Mouse (Mus musculus) heart, embryonic 13.5 days (tissue): ENCODE results near the gene Lst1. TPM values are rescaled to one million over a fixed set of nuclear protein-coding genes. Genes with fewer than 3 reads are reported as not detected.
A peak's percentile ranks its signal among the peaks of the same experiment; 100 is the strongest.

ENCODE experiments used
- ATAC-seq: fragments of 200-750 bp; cut with Nextera tagmentation; 2 replicates; pipeline ENCODE4 v1.8.0; 2017; ENCODE audit warnings: moderate TSS enrichment; ENCODE audit not compliant: insufficient number of reproducible peaks, low FRiP score, low TSS enrichment; ENCODE audit errors: extremely low read depth
- H3K27ac ChIP-seq: fragments of 300-500 bp; sonication (generic); replicated peaks from 2 replicates; pipeline ENCODE4 v1.5.1; 2015; ENCODE audit warnings: moderate library complexity, mild to moderate bottlenecking, inconsistent platforms
- H3K27me3 ChIP-seq: fragments of 300-500 bp; sonication (generic); replicated peaks from 2 replicates; pipeline ENCODE4 v1.6.1; 2015; ENCODE audit warnings: mild to moderate bottlenecking, inconsistent platforms
- H3K36me3 ChIP-seq: fragments of 300-500 bp; sonication (generic); 2 replicates; pipeline ENCODE4 v1.6.1; 2015; ENCODE audit warnings: mild to moderate bottlenecking, inconsistent platforms
- H3K4me1 ChIP-seq: fragments of 300-500 bp; sonication (generic); 2 replicates; pipeline ENCODE4 v1.6.1; 2015; ENCODE audit warnings: inconsistent platforms
- H3K4me2 ChIP-seq: fragments of 300-500 bp; sonication (generic); 2 replicates; pipeline ENCODE4 v1.6.1; 2015; ENCODE audit warnings: inconsistent platforms, mild to moderate bottlenecking, moderate library complexity
- H3K4me3 ChIP-seq: fragments of 300-500 bp; sonication (generic); 2 replicates; pipeline ENCODE4 v1.5.1; 2015; ENCODE audit warnings: moderate library complexity, mild to moderate bottlenecking, inconsistent platforms
- H3K9ac ChIP-seq: fragments of 300-500 bp; sonication (generic); 2 replicates; pipeline ENCODE4 v1.6.1; 2015; ENCODE audit warnings: inconsistent platforms, mild to moderate bottlenecking, moderate library complexity
- H3K9me3 ChIP-seq: fragments of 300-500 bp; sonication (generic); 2 replicates; pipeline ENCODE4 v1.6.1; 2016; ENCODE audit warnings: inconsistent platforms
- WGBS: fragments of 180-500 bp; shearing (Covaris S2); methylation state at CpG from one replicate; pipeline ENCODE4 v1.1.7; 2015; ENCODE audit warnings: mixed read lengths; 5-methylcytosine and 5-hydroxymethylcytosine counted together
- polyA plus RNA-seq: library from polyadenylated mRNA; unstranded; fragments of >200 nt; fragmentation: Nextera tagmentation; extraction: Ambion mirVana; gene quantifications from 2 replicates; pipeline ENCODE4 v1.2.1, GENCODE M21; 2015

The Lst1 gene
- polyA plus RNA-seq, 1 experiment from 2014 or later = 9.9 TPM

DNA sequence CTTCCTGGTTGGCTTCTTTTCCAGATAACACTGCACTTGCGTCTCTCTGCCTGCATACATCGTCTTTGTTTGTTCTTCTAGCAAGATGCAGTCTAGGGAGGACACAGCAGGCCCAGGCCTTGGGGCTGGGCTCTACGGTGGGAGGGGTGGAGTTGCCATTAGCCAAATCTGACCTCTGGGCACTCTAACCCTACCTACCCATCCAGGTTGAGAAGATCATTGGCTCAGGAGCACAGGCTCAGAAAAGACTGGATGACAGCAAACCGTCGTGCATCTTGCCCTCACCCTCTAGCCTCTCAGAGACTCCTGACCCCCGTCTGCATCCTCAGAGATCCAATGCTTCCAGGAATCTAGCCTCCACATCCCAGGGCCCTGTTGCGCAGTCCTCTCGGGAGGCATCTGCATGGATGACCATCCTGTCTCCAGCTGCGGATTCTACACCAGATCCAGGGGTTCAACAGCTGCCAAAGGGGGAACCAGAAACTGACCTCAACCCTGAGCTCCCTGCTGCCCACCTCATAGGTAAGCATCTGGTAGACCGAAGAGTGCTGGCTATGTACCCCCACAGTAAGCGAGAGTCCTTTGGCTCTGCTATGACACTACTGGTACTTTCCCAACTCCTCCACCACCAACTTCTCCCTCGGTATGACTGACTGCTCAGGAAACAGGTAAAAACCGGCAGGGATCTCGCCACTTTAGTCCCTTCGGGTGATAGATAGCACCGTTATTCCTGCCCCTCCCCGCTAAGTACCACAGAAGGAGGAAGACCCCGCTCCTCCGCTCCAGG, 6.8 kb upstream of the Lst1 start:
- 32% methylated on average over 19 of the region's 19 CpGs for WGBS
- peak overlapping the region; percentile 52 for H3K4me3 ChIP-seq
- peak overlapping the region; percentile 81 for H3K4me2 ChIP-seq
- H3K36me3 ChIP-seq = no peaks in the 10 kb centered on the region
- H3K9me3 ChIP-seq = no peaks in the 10 kb centered on the region
- no peak overlapping the region for H3K27ac ChIP-seq
- peak overlapping the region; percentile 78 for H3K9ac ChIP-seq
- H3K4me1 ChIP-seq = peaks cover 24% of the 10 kb centered on the region
- peaks cover 70% of the 10 kb centered on the region for H3K27me3 ChIP-seq
- ATAC-seq = no peak

DNA sequence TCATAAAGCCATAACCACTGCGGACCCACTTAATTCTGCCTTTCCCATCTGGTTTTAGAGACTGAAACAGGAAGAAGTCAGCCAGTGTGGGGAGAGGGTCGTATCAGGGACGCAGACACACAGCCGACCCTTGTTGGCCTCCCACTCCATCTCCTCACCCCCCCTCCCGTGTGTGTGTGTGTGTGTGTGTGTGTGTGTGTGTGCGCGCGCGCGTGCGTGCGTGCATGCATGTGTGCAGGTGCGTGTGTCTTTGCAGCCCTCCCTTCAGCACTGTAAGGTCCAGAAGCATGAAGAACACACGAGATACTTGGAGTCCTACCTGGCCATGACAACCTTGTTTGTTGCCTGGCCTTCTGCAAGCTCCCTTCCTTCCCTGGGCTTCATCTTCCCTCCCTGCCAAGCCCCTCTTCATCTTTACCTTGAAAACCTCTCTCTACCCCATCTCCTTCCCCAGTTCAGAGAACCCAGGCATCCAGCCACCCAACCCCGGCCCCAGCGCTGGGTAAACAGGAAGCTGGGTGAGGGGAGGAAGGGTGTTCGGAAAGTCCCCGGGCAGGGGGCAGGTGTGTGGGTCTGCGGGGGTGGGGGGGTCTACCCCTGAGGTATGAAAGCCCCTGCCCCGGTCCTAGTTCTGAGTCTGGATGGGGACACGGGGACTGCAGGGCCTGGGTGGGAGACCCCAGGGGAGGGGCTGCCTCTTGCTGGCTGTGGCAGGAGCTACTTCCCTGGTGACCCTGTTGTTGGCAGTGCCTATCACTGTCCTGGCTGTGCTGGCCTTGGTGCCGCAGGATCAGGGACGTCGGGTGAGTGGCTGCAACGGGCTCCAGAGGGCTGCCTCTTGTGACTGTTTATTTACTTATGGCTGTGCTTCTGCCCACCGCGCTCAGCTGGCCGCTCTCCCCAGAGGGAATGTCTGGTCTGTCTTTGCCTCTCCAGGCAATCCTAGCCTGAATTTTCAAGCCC, 5.9 kb upstream of the Lst1 start, which contains the start of gene Ltb:
Gene Ltb (plus strand): TSS at position 559 of the 963 bp plus-strand sequence.
- Histone ChIP-seq H3K4me1 (peaks cover 24% of the 10 kb centered on the region), H3K4me3 (peak within 1 kb of the TSS; percentile 52), H3K27me3 (peaks cover 61% of the 10 kb centered on the region), H3K36me3 (no peaks in the 10 kb centered on the region), H3K9me3 (no peaks in the 10 kb centered on the region), H3K27ac (no peak within 1 kb of the TSS), H3K9ac (peak within 1 kb of the TSS; percentile 78; the same call in 1 of the 2 replicates), H3K4me2 (peak within 1 kb of the TSS; percentile 81)
- WGBS = 49% methylated on average over 27 of the region's 28 CpGs
- ATAC-seq = no peak

DNA sequence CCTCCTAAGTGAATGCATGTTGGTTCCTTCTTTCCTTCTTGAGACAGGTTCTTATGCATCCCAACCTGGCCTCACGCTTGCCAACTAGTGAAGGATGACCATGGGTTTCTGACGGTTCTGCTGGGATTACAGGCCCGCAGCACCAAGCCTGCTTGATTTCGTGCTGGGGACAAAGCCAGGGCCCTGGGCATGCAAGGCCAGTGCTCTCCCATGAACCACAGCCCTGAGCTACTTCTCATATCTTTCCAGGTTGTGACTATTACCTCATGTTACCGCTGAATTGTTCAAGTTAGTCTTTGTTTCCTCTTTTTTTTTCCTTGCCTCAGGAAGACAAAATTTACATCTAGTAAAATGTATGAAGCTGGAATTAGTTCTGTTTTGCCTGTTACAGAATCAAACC, 4.7 kb upstream of the Lst1 start:
- Histone ChIP-seq H3K27ac (no peak overlapping the region), H3K27me3 (peaks cover 49% of the 10 kb centered on the region), H3K4me3 (no peak overlapping the region), H3K9ac (no peak overlapping the region), H3K36me3 (no peaks in the 10 kb centered on the region), H3K4me1 (peaks cover 24% of the 10 kb centered on the region), H3K4me2 (no peak overlapping the region), H3K9me3 (no peaks in the 10 kb centered on the region)
- no peak for ATAC-seq
- WGBS = 78% methylated on average over 5 of the region's 5 CpGs

DNA sequence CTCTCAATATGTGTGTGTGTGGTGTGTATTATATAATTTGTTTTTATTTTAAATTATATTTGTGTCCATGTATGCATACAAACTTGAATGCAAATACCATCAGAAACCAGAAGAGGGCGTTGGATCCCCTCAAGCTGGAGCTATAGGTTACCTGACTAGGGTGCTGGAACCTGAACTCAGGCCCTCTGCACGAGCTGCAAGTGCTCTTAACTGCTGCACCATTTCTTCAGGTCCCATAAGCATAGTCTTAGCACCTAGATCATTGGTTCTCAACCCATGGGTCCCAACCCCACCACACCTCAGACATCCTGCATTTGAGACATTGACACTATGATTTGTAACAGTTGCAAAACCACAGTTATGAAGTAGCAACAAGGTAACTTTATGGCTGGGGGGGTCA, 3.5 kb upstream of the Lst1 start:
- ATAC-seq = no peak
- H3K27ac ChIP-seq = no peak overlapping the region
- H3K9me3 ChIP-seq = no peaks in the 10 kb centered on the region
- WGBS = 57% methylated on average over 2 of the region's 2 CpGs
- H3K4me3 ChIP-seq = no peak overlapping the region
- H3K36me3 ChIP-seq = no peaks in the 10 kb centered on the region
- no peak overlapping the region for H3K9ac ChIP-seq
- H3K4me2 ChIP-seq = no peak overlapping the region
- peaks cover 24% of the 10 kb centered on the region for H3K4me1 ChIP-seq
- peaks cover 37% of the 10 kb centered on the region for H3K27me3 ChIP-seq

DNA sequence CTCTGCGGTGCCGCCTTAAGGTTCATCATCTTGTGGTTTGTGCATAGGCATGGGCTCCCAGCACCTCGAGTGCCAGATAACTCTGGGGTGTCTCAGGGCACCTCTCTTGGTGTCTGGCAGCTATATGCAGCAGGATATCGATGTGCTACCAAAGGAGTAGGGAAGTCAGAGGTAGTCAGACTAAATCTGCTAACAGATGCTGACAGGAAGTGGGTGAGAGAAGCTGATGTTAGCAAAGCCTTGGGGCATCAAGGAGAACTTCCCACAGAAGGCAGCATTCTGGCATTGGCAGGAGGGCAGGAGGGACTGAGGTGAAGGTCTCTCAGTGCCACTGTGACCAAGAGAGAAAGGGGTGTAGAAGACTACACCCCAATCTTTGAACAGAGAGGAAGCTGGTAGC, 1.9 kb upstream of the Lst1 start:
- no peak overlapping the region for H3K27ac ChIP-seq
- no peak overlapping the region for H3K4me2 ChIP-seq
- H3K9me3 ChIP-seq = no peaks in the 10 kb centered on the region
- no peak for ATAC-seq
- 55% methylated on average over 4 of the region's 4 CpGs for WGBS
- no peak overlapping the region for H3K9ac ChIP-seq
- no peaks in the 10 kb centered on the region for H3K36me3 ChIP-seq
- H3K4me1 ChIP-seq = peaks cover 13% of the 10 kb centered on the region
- peaks cover 21% of the 10 kb centered on the region for H3K27me3 ChIP-seq
- H3K4me3 ChIP-seq = no peak overlapping the region

DNA sequence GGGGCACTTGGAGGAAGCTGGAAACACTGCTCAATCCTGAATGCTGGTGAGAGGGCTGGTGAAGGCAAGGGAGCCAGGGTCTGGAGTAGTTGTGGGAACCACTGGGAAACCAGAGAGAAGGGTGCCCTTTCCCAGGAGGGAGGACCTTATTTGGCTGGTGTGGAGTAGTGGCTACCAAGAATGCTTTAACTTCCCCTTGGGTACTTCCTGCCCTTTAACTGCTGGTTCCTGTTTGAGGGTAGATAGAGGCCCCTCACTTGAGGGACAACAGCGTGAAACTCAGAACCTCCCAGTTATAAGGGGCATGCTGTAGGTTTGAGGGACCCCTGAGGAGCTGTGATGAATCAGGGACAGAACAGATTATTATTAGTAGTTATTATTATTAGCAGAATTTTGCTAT, 947 bp upstream of the Lst1 start:
- H3K9me3 ChIP-seq = no peaks in the 10 kb centered on the region
- peaks cover 8% of the 10 kb centered on the region for H3K4me1 ChIP-seq
- WGBS = 38% methylated on average over 1 of the region's 1 CpGs
- H3K27ac ChIP-seq = no peak overlapping the region
- peaks cover 15% of the 10 kb centered on the region for H3K27me3 ChIP-seq
- ATAC-seq = no peak
- H3K4me2 ChIP-seq = no peak overlapping the region
- H3K4me3 ChIP-seq = no peak overlapping the region
- no peak overlapping the region for H3K9ac ChIP-seq
- no peaks in the 10 kb centered on the region for H3K36me3 ChIP-seq

DNA sequence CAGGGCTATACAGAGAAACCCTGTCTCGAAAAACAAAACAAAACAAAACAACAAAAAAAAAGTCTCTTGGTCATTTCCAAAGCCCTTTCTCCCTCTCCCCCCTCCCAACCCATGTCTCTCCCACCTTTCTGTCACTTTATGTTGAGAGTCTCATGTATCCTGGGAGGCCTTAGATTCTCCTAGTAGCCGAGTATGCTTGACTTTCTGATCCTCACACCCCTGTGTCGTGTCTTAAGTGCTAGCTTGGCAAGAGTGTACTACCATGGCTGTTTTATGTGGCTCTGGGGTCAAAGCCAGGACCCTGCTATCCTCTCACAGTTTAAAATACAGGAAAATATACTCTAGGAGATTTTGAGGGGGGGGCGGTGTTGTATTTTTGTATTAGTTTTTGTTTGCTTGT, 894 bp downstream of the Lst1 start:
- no peaks in the 10 kb centered on the region for H3K36me3 ChIP-seq
- peaks cover 5% of the 10 kb centered on the region for H3K4me1 ChIP-seq
- H3K9me3 ChIP-seq = no peaks in the 10 kb centered on the region
- H3K4me3 ChIP-seq = no peak overlapping the region
- peaks cover 4% of the 10 kb centered on the region; the same call in 1 of the 2 replicates for H3K27me3 ChIP-seq
- H3K27ac ChIP-seq = no peak overlapping the region
- 75% methylated on average over 4 of the region's 4 CpGs for WGBS
- H3K4me2 ChIP-seq = no peak overlapping the region
- ATAC-seq = no peak
- no peak overlapping the region for H3K9ac ChIP-seq

DNA sequence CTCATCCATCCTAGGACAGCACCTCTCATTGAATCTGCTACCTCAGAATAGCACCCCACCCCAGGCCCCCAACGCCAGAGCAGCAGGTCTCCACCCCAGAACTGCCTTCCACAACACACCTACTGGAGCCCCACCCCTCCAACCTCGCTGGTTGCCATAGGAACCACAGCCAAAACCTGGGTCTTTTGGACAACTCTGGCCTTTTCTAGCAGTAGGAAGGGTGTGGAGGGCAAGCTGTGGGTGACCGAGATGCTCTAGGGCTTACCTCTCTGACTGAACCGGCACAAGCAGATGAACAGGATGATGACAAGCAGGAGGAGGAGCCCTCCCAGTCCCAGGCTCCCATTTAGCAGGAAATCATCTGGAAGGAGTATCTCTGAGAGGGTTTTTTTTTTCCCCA, 1.6 kb downstream of the Lst1 start:
- H3K36me3 ChIP-seq = no peaks in the 10 kb centered on the region
- peaks cover 4% of the 10 kb centered on the region; the same call in 1 of the 2 replicates for H3K27me3 ChIP-seq
- peak overlapping the region; percentile 56 for H3K4me3 ChIP-seq
- peak overlapping the region; percentile 58 for H3K27ac ChIP-seq
- 0 out of 2 replicates have a peak, but pooled peaks have one; percentile 21 for ATAC-seq
- no peaks in the 10 kb centered on the region for H3K9me3 ChIP-seq
- H3K4me1 ChIP-seq = peaks cover 5% of the 10 kb centered on the region
- peak overlapping the region; percentile 66; the same call in 1 of the 2 replicates for H3K9ac ChIP-seq
- peak overlapping the region; percentile 68 for H3K4me2 ChIP-seq
- WGBS = under 1% methylated on average over 4 of the region's 4 CpGs

DNA sequence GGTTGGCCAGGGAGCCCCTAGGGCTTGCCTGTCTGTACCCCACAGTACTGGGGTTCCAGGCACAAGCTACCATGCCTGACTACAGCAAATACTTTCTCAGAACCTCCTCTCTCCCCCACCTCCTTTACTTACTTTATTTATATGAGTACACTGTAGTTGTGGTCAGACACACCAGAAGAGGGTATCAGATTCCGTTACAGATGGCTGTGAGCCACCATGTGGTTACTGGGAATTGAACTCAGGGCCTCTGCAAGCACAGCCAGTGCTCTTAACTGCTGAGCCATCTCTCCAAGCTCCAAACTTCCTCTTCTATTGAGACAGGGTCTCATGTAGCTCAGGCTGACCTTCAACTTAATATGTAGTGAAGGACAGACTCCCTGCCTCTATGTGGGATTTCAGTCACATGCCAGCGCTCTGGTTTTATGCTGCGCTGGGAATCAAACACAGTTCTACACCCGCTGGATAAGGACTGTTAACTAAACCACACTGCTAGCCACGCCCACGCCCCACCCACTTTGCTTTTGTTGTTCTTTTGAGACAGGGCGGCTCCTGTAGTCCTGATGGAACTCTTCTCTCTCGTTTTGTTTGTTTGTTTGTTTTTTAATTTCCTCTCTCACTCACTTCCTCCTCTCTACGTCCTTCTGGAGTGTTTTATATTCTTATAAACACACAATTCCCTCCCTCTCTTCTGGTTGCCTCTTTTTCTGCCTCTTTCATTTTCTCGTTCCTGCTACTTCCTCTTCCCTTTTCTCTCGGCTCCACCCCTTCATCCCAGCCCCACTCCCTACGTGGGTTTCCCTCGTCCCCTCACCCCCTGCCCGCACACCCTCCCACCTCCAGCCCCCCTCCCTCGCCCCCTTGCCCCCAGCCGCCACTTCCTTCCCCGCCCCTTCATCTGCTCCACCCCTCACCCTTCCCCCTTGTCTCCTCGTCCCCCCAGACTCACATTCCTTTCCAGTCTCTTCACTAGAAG, 2.3 kb downstream of the Lst1 start:
- Histone ChIP-seq H3K9ac (peak overlapping the region; percentile 66), H3K27me3 (peaks cover 4% of the 10 kb centered on the region; the same call in 1 of the 2 replicates), H3K36me3 (no peaks in the 10 kb centered on the region), H3K4me3 (peak overlapping the region; percentile 56), H3K9me3 (no peaks in the 10 kb centered on the region), H3K4me1 (peaks cover 5% of the 10 kb centered on the region), H3K27ac (peak overlapping the region; percentile 58), H3K4me2 (peak overlapping the region; percentile 68)
- ATAC-seq = peak; percentile 64; the same call in 1 of the 2 replicates
- 2% methylated on average over 18 of the region's 18 CpGs for WGBS

DNA sequence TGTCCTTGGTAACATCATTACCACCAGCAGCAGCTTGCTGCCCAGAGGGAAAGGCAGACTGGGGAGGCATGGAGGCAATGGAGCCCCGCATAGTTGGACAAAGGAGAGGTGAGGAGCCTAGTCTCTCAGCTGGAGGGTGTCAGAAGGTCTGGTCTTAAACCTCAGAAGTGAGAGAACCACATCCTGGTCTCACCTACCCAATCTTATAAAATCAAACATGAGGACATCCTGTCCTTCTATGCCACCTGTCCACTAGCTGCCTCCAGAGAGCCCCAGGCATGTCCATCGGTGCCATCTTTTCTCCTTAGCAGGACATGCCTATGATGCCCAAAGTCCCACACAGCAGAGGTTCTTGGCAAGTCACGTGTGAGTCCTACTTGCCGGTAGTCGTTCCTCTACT, 8.1 kb downstream of the Lst1 start:
- no peak overlapping the region for H3K4me3 ChIP-seq
- no peak overlapping the region for H3K9ac ChIP-seq
- H3K4me2 ChIP-seq = no peak overlapping the region
- no peaks in the 10 kb centered on the region for H3K36me3 ChIP-seq
- no peaks in the 10 kb centered on the region for H3K9me3 ChIP-seq
- no peak overlapping the region for H3K27ac ChIP-seq
- no peaks in the 10 kb centered on the region for H3K4me1 ChIP-seq
- 81% methylated on average over 5 of the region's 5 CpGs for WGBS
- H3K27me3 ChIP-seq = peaks cover 8% of the 10 kb centered on the region; the same call in 1 of the 2 replicates
- no peak for ATAC-seq
